Mouse (Mus musculus): Measurements from ENCODE around the gene Ywhae. TPM values are rescaled to one million over a fixed set of nuclear protein-coding genes. Genes with fewer than 3 reads are reported as not detected.
A peak's percentile ranks its signal among the peaks of the same experiment; 100 is the strongest.

Gene Ywhae
- total RNA-seq, 1 experiment = 432 TPM

DNA sequence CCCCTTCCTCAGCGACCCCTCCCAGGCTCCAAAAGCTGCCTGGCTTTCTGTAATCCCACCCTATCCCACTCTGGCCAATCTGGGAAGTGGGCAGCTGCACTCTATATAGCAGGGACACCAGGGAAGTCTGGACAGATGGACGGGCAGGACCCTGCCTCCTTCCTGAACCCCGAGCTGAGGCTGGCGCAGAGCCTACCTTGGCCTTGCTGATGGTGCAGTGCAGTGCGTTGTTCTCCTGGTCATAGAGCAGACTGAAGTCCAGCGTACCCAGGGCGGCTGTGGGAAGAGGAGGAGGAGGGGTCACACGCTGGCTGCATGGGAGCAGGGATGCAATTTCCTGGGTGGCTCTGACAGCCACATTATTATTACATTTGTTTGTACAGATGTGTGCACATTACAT lies 53.2 kb downstream of the Ywhae start:
- no peak for DNase-seq (ENCODE audit: low read depth, low spot score)
- Histone ChIP-seq H3K4me1 (ENCODE audit: control insufficient read depth in 2 of 2, insufficient read depth in 2 of 2, low read length in 2 of 2, poor library complexity in 1 of 2) (peaks cover 1 to 4% of the 10 kb centered on the region in 2 experiments; a peak in 1 of 4 replicates), H3K9ac (ENCODE audit: insufficient read depth, low read depth, low read length, poor library complexity, severe bottlenecking) (no peak overlapping the region), H3K9me3 (ENCODE audit: control insufficient read depth, insufficient read depth, low read depth, low read length) (no peaks in the 10 kb centered on the region), H3K27ac (ENCODE audit: insufficient read depth, low read depth, low read length, poor library complexity, severe bottlenecking) (no peak overlapping the region), H3K4me3 (ENCODE audit: insufficient read depth in 1 of 2, low read depth in 1 of 2, low read length in 2 of 2, poor library complexity in 1 of 2, severe bottlenecking in 1 of 2) (no peak overlapping the region), H3K36me3 (ENCODE audit: control insufficient read depth, insufficient read depth, low read length, poor library complexity, severe bottlenecking) (no peaks in the 10 kb centered on the region)
- TF ChIP-seq HCFC1 (IDR thresholded peaks at IDR 0.05; ENCODE audit: borderline replicate concordance, insufficient read depth, low read length) (no peak), MAFK (IDR thresholded peaks at IDR 0.05; ENCODE audit: insufficient read depth, low read depth, low read length) (no peak), ZC3H11A (IDR thresholded peaks at IDR 0.05; ENCODE audit: borderline replicate concordance, low read depth, low read length) (no peak), CHD2 (IDR thresholded peaks at IDR 0.05; ENCODE audit: low read depth, low read length) (no peak), ZNF384 (IDR thresholded peaks at IDR 0.05; ENCODE audit: low read depth, low read length) (no peak)
- in situ Hi-C loops (cut with MboI; ENCODE audit: low sequenced_read_pairs in 2 of 2, unreplicated experiment in 2 of 2) = no loop called here

DNA sequence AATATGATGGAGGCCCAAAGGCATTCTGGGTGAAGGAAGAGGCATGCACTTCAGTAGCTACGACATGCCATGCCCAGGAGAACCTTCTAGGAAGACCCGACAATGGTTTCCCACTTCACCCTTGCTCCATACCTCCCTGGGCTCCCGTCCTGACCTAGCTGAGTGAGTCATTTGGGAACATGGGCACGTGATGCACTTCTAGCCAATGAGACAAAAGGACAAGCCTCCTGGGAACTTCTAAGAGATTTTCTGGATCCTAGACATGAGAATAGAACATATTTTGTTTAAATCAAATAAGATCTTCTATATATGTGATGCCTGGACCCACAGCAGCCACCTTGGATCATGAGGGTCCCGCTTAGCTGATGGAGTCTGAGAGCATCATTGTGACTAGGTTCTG lies 59.9 kb downstream of the Ywhae start:
- peaks cover 0 to 3% of the 10 kb centered on the region in 2 experiments; a peak in 1 of 4 replicates for H3K4me1 ChIP-seq (ENCODE audit: control insufficient read depth in 2 of 2, insufficient read depth in 2 of 2, low read length in 2 of 2, poor library complexity in 1 of 2)
- no peak for TF ChIP-seq ZC3H11A (IDR thresholded peaks at IDR 0.05; ENCODE audit: borderline replicate concordance, low read depth, low read length)
- TF ChIP-seq HCFC1 (IDR thresholded peaks at IDR 0.05; ENCODE audit: borderline replicate concordance, insufficient read depth, low read length) = no peak
- no peak for TF ChIP-seq MAFK (IDR thresholded peaks at IDR 0.05; ENCODE audit: insufficient read depth, low read depth, low read length)
- no peak for TF ChIP-seq CHD2 (IDR thresholded peaks at IDR 0.05; ENCODE audit: low read depth, low read length)
- TF ChIP-seq ZNF384 (IDR thresholded peaks at IDR 0.05; ENCODE audit: low read depth, low read length) = no peak
- no peaks in the 10 kb centered on the region for H3K36me3 ChIP-seq (ENCODE audit: control insufficient read depth, insufficient read depth, low read length, poor library complexity, severe bottlenecking)
- in situ Hi-C loops (cut with MboI; ENCODE audit: low sequenced_read_pairs in 2 of 2, unreplicated experiment in 2 of 2) = no loop called here
- no peak overlapping the region for H3K27ac ChIP-seq (ENCODE audit: insufficient read depth, low read depth, low read length, poor library complexity, severe bottlenecking)
- no peak for DNase-seq (ENCODE audit: low read depth, low spot score)
- no peak overlapping the region for H3K9ac ChIP-seq (ENCODE audit: insufficient read depth, low read depth, low read length, poor library complexity, severe bottlenecking)
- no peaks in the 10 kb centered on the region for H3K9me3 ChIP-seq (ENCODE audit: control insufficient read depth, insufficient read depth, low read depth, low read length)
- H3K4me3 ChIP-seq (ENCODE audit: insufficient read depth in 1 of 2, low read depth in 1 of 2, low read length in 2 of 2, poor library complexity in 1 of 2, severe bottlenecking in 1 of 2) = no peak overlapping the region

DNA sequence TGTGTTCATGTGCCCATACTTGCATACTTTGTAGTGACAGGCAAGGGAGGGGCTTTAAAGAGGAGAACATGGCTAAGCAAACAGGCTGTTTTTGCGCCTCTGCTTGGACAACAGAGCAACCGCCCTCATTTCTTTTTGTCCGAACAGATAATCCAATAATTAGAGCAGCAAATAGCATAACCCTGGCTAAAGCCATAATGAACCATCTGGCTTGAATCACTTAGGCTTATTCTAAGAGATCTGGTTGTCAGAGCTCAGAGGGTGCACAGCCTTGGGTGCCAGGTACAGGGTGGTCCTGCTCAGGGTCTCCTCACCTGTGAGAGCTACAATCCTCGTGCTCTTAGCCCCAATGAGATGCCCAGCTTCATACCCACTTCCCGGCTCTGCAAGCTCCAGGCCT lies 60.7 kb downstream of the Ywhae start:
- Histone ChIP-seq H3K36me3 (ENCODE audit: control insufficient read depth, insufficient read depth, low read length, poor library complexity, severe bottlenecking) (no peaks in the 10 kb centered on the region), H3K27ac (ENCODE audit: insufficient read depth, low read depth, low read length, poor library complexity, severe bottlenecking) (no peak overlapping the region), H3K9ac (ENCODE audit: insufficient read depth, low read depth, low read length, poor library complexity, severe bottlenecking) (no peak overlapping the region), H3K9me3 (ENCODE audit: control insufficient read depth, insufficient read depth, low read depth, low read length) (no peaks in the 10 kb centered on the region), H3K4me1 (ENCODE audit: control insufficient read depth in 2 of 2, insufficient read depth in 2 of 2, low read length in 2 of 2, poor library complexity in 1 of 2) (peaks cover 0 to 2% of the 10 kb centered on the region in 2 experiments; a peak in 1 of 4 replicates), H3K4me3 (ENCODE audit: insufficient read depth in 1 of 2, low read depth in 1 of 2, low read length in 2 of 2, poor library complexity in 1 of 2, severe bottlenecking in 1 of 2) (no peak overlapping the region)
- in situ Hi-C loops (cut with MboI; ENCODE audit: low sequenced_read_pairs in 2 of 2, unreplicated experiment in 2 of 2) = no loop called here
- TF ChIP-seq ZNF384 (IDR thresholded peaks at IDR 0.05; ENCODE audit: low read depth, low read length) = no peak
- no peak for TF ChIP-seq MAFK (IDR thresholded peaks at IDR 0.05; ENCODE audit: insufficient read depth, low read depth, low read length)
- TF ChIP-seq ZC3H11A (IDR thresholded peaks at IDR 0.05; ENCODE audit: borderline replicate concordance, low read depth, low read length) = no peak
- no peak for TF ChIP-seq HCFC1 (IDR thresholded peaks at IDR 0.05; ENCODE audit: borderline replicate concordance, insufficient read depth, low read length)
- no peak for TF ChIP-seq CHD2 (IDR thresholded peaks at IDR 0.05; ENCODE audit: low read depth, low read length)
- no peak for DNase-seq (ENCODE audit: low read depth, low spot score)

DNA sequence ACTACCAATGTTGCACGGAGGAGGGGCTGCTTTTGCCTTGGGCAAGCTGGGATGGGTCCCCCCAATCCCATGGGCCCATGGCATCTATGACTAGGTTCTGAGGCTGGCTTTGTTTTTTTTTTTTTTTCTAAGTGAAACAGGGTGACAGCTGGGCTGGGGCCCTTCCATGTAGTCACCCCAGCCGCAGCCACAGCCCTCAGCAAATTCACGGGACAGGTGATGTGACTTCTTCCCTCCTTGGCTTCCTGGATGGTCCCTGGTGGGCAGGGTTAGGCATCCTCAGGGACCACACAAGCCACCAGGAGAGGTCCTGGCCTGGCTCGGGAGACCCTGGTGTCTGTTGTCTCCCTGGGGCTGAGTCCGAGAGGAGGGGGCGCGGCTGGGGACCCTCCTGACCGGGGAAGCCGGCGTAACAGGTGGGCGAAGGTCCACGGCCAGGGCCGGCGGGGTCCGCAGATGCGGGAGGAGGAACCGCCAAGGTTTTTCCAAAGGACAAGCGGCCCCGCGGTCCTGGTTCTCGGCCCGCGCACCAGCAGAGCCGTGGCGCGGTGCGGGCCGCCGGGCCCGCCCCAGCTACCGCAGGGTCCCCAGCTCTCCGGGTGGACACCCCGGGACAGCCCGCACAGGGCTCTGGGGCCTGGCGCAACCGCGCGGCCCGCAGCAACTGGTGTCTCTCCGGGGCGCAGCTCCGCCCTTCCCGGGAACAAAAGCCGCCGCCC lies 62.1 kb downstream of the Ywhae start:
- no peak for DNase-seq (ENCODE audit: low read depth, low spot score)
- Histone ChIP-seq H3K4me1 (ENCODE audit: control insufficient read depth in 2 of 2, insufficient read depth in 2 of 2, low read length in 2 of 2, poor library complexity in 1 of 2) (peaks cover 0 to 5% of the 10 kb centered on the region in 2 experiments; a peak in 1 of 4 replicates), H3K27ac (ENCODE audit: insufficient read depth, low read depth, low read length, poor library complexity, severe bottlenecking) (no peak overlapping the region), H3K9ac (ENCODE audit: insufficient read depth, low read depth, low read length, poor library complexity, severe bottlenecking) (peak overlapping the region; percentile 62), H3K4me3 (ENCODE audit: insufficient read depth in 1 of 2, low read depth in 1 of 2, low read length in 2 of 2, poor library complexity in 1 of 2, severe bottlenecking in 1 of 2) (peak overlapping the region; percentile 59 to 66; a peak in 3 of 4 replicates), H3K9me3 (ENCODE audit: control insufficient read depth, insufficient read depth, low read depth, low read length) (no peaks in the 10 kb centered on the region), H3K36me3 (ENCODE audit: control insufficient read depth, insufficient read depth, low read length, poor library complexity, severe bottlenecking) (no peaks in the 10 kb centered on the region)
- no peak for TF ChIP-seq MAFK (IDR thresholded peaks at IDR 0.05; ENCODE audit: insufficient read depth, low read depth, low read length)
- TF ChIP-seq CHD2 (IDR thresholded peaks at IDR 0.05; ENCODE audit: low read depth, low read length) = no peak
- TF ChIP-seq ZC3H11A (IDR thresholded peaks at IDR 0.05; ENCODE audit: borderline replicate concordance, low read depth, low read length) = no peak
- no peak for TF ChIP-seq ZNF384 (IDR thresholded peaks at IDR 0.05; ENCODE audit: low read depth, low read length)
- no peak for TF ChIP-seq HCFC1 (IDR thresholded peaks at IDR 0.05; ENCODE audit: borderline replicate concordance, insufficient read depth, low read length)
- in situ Hi-C loops (cut with MboI; ENCODE audit: low sequenced_read_pairs in 2 of 2, unreplicated experiment in 2 of 2) = no loop called here

Data from ES-E14 (cell line).